Mouse (Mus musculus) limb, embryonic 11.5 days (tissue): ENCODE results near the gene Minos1. TPM values are rescaled to one million over a fixed set of nuclear protein-coding genes. Genes with fewer than 3 reads are reported as not detected.

Source experiments
- ATAC-seq: fragments of 200-750 bp; cut with Nextera tagmentation; 2 replicates; pipeline ENCODE4 v1.8.0; 2017; ENCODE audit warnings: low read depth; ENCODE audit not compliant: insufficient number of reproducible peaks, low FRiP score, low TSS enrichment
- DNase-seq: peaks from one replicate; pipeline ENCODE4 v3.0.0-alpha.2; 2015; ENCODE audit warnings: low spot score
- H3K27ac ChIP-seq: fragments of 300-500 bp; sonication (generic); replicated peaks from 2 replicates; pipeline ENCODE4 v1.5.1; 2014; ENCODE audit warnings: low read depth, mild to moderate bottlenecking, low read length
- H3K27me3 ChIP-seq: fragments of 300-500 bp; sonication (generic); 2 replicates; pipeline ENCODE4 v1.6.1; 2014; ENCODE audit warnings: mild to moderate bottlenecking, low read length, mixed read lengths; ENCODE audit not compliant: control insufficient read depth, insufficient read depth
- H3K36me3 ChIP-seq: fragments of 300-500 bp; sonication (generic); 2 replicates; pipeline ENCODE4 v1.6.1; 2014; ENCODE audit warnings: mild to moderate bottlenecking, low read length, moderate library complexity, mixed read lengths; ENCODE audit not compliant: control insufficient read depth, insufficient read depth
- H3K4me1 ChIP-seq: fragments of 300-500 bp; sonication (generic); 2 replicates; pipeline ENCODE4 v1.6.1; 2014; ENCODE audit warnings: low read length, mixed read lengths; ENCODE audit not compliant: control insufficient read depth, insufficient read depth
- H3K4me2 ChIP-seq: fragments of 300-500 bp; sonication (generic); 2 replicates; pipeline ENCODE4 v1.6.1; 2014; ENCODE audit warnings: low read depth, mild to moderate bottlenecking, moderate library complexity; ENCODE audit not compliant: severe bottlenecking
- H3K4me3 ChIP-seq: fragments of 300-500 bp; sonication (generic); 2 replicates; pipeline ENCODE4 v1.5.1; 2014; ENCODE audit warnings: low read depth, low read length
- H3K9ac ChIP-seq: fragments of 300-500 bp; sonication (generic); 2 replicates; pipeline ENCODE4 v1.6.1; 2014; ENCODE audit warnings: mild to moderate bottlenecking, low read length
- H3K9me3 ChIP-seq: fragments of 300-500 bp; sonication (generic); 2 replicates; pipeline ENCODE4 v1.6.1; 2016; ENCODE audit warnings: low read length; ENCODE audit not compliant: control insufficient read depth
- WGBS: fragments of 180-500 bp; shearing (Covaris S2); extraction: QIAGEN DNeasy Blood & Tissue Kit; methylation state at CpG from one replicate; pipeline ENCODE4 v1.1.7; 2014; 5-methylcytosine and 5-hydroxymethylcytosine counted together
- polyA plus RNA-seq: library from polyadenylated mRNA; unstranded; fragments of >200 nt; fragmentation: Nextera tagmentation; extraction: Ambion mirVana; gene quantifications from 2 replicates; pipeline ENCODE4 v1.2.1, GENCODE M21; 2014

The Minos1 gene
- polyA plus RNA-seq, 1 experiment from 2014 or later = 456 TPM

DNA sequence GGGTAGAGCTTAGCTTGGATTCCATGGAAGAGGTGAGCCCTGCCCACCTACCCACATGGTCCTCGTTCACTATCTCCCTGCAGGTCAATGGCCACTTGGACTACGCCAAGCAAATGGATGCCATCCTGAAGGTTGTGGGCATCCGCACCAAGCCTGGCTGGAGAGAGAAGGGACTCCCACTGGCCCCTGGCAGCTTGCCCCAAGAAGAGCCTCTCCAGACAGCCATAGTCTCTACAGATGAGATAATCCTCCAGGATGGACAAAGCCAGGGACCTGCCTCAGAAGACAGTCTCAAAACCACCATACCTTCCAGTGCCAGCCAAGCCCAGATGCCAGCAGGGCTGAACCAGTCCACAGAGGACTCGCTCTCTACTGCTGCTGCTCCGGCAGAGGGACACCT lies 72.9 kb downstream of the Minos1 start:
- no peak overlapping the region for H3K4me2 ChIP-seq
- H3K4me3 ChIP-seq = no peak overlapping the region
- no peak; the same call in 1 of the 2 replicates for ATAC-seq
- no peaks in the 10 kb centered on the region for H3K27me3 ChIP-seq
- no peak overlapping the region for H3K9ac ChIP-seq
- no peak for DNase-seq
- H3K27ac ChIP-seq = no peak overlapping the region
- no peaks in the 10 kb centered on the region for H3K4me1 ChIP-seq
- no peaks in the 10 kb centered on the region for H3K9me3 ChIP-seq
- 89% methylated on average over 5 of the region's 5 CpGs for WGBS
- H3K36me3 ChIP-seq = no peaks in the 10 kb centered on the region

DNA sequence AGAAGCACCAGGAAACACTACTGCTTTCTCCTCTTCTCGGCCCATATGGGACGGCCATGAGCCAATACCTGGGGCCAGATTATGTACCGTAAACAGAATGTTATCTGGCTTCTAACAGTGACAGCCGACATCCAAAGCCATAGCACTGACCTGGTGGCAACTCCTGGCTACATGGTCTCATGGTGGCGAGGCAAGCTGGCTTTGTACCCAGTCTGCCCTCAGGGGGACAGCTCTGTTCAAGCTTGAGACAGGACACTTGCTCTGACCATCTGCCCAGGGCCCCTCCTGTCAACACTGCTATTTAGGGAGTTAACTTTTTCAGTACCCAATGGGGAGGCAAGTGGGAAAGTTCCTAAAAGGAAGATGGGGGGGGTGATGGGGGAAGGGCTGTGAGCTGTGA lies 73.6 kb downstream of the Minos1 start:
- Histone ChIP-seq H3K27ac (no peak overlapping the region), H3K36me3 (no peaks in the 10 kb centered on the region), H3K4me2 (no peak overlapping the region), H3K27me3 (no peaks in the 10 kb centered on the region), H3K9me3 (no peaks in the 10 kb centered on the region), H3K9ac (no peak overlapping the region), H3K4me1 (no peaks in the 10 kb centered on the region), H3K4me3 (no peak overlapping the region)
- 75% methylated on average over 5 of the region's 5 CpGs for WGBS
- ATAC-seq (no peak), DNase-seq (no peak)

DNA sequence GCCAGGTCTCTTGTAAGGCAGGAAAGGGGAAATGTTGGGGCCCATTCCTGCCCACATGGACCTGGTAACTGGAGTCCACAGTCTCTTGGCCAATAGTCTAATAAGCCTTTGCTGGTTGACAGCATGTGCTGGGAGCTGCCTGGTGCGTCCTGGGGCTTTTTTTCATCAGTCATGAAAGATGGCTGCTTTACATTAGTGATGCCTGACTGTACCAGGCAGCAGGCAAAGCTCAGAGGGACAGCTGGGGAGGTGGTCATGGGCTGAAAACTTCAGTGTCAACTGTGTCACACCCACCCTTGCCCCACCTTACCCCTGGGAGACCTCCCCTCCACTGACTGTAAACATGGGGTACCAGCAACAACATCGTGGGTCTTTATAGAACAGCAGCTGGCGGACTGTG lies 75.2 kb downstream of the Minos1 start:
- no peak for DNase-seq
- H3K27ac ChIP-seq = no peak overlapping the region
- no peak overlapping the region for H3K9ac ChIP-seq
- no peaks in the 10 kb centered on the region for H3K27me3 ChIP-seq
- H3K4me1 ChIP-seq = no peaks in the 10 kb centered on the region
- 77% methylated on average over 3 of the region's 3 CpGs for WGBS
- no peak overlapping the region for H3K4me2 ChIP-seq
- no peak for ATAC-seq
- no peaks in the 10 kb centered on the region for H3K9me3 ChIP-seq
- H3K4me3 ChIP-seq = no peak overlapping the region
- H3K36me3 ChIP-seq = no peaks in the 10 kb centered on the region

DNA sequence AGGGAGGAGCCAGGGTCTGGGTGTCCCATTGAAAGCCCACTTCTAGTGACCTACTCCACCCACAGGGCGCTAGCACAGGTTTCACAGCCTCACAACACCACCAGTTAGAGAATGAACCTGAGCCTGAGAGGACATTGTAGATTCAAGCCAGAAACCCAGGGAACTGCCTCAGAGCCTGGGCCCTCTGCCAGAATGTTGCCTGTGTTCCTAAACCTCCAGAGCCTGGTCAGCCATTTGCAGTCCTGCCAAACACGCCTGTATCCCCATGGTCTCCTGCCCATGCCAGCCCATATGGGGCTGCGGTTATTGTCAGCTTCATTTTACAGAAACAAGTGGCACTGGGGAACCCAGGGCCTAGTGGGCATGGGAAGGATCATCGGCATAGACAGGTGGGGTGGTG lies 75.6 kb downstream of the Minos1 start:
- H3K9me3 ChIP-seq = no peaks in the 10 kb centered on the region
- WGBS = 91% methylated on average over 4 of the region's 4 CpGs
- H3K36me3 ChIP-seq = no peaks in the 10 kb centered on the region
- H3K4me3 ChIP-seq = no peak overlapping the region
- H3K4me2 ChIP-seq = no peak overlapping the region
- ATAC-seq (no peak), DNase-seq (no peak)
- H3K27me3 ChIP-seq = no peaks in the 10 kb centered on the region
- no peak overlapping the region for H3K27ac ChIP-seq
- no peaks in the 10 kb centered on the region for H3K4me1 ChIP-seq
- H3K9ac ChIP-seq = no peak overlapping the region

DNA sequence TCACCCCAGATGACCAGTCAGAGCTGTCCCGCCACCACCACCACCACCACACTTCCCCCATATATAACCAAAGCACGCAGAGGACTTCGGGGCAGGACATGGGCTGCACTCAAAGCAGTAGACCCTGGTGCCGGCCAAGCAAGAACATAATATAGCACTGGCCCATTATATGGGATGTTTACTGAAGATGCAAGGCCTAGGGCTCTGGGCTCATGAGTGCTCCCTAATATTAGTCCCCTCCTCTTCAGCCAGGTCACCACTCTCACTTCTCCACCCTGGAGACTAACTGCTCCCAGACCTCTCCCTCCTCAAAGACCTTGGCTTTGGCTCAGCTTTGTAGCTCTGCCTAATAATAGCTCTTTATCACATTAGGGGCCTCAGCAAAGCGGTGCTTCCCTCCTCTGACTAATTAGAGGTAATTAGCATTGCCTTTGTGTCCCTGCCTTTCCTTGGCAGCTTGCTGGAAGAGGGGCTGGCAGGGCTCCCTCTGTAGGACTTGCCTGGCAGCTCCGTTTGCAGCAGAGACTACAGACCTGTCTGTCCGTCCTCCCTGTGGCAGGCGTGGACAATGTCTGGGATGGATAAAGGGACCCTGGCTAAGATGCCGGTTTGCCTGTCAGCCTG lies 76.5 kb downstream of the Minos1 start:
- Histone ChIP-seq H3K4me1 (no peaks in the 10 kb centered on the region), H3K9ac (no peak overlapping the region), H3K27ac (no peak overlapping the region), H3K4me2 (no peak overlapping the region), H3K36me3 (no peaks in the 10 kb centered on the region), H3K27me3 (no peaks in the 10 kb centered on the region), H3K9me3 (no peaks in the 10 kb centered on the region), H3K4me3 (no peak overlapping the region)
- ATAC-seq (no peak), DNase-seq (no peak)
- 46% methylated on average over 9 of the region's 9 CpGs for WGBS

DNA sequence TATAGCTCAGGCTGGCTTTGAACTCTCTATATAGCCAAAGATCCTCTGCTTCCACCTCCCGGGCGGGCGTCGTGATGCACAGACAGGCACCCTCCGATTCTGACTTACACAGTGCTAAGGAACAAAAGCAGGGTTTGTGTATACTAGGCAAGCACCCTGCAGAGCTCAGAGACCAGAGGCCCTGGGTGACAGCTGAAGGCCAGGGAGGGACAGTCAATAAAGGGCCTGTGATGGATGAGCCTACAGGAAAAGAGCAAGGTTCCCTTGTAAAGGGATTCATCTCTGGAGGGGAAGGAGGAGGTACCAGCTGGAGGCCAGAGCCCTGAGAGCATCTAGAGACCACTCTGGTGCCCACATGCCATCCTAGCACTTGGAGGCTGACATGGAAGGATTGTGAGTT lies 77.5 kb downstream of the Minos1 start:
- no peak overlapping the region for H3K27ac ChIP-seq
- no peak for ATAC-seq

DNA sequence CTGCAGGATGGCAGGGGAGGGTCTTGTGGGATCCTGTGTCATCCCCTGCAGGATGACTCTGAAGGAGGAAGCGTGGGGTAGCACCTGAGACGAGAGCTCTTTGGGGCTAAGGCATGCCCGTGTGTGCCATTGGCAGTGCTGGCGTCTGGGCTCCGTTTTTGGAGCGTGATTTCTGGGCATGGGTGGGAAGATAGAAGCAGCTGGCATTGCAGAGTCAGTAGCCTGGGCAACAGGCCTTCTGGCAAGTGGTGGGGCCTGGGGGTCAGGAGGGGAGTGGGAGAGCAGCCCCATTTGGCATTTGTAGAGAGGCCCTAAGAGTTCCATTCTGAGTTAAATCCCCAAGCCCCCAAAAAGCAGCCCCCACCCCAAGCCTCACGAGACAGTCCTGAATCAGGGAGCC lies 78.1 kb downstream of the Minos1 start:
- H3K36me3 ChIP-seq = no peaks in the 10 kb centered on the region
- no peaks in the 10 kb centered on the region for H3K4me1 ChIP-seq
- H3K27ac ChIP-seq = no peak overlapping the region
- ATAC-seq = no peak
- 76% methylated on average over 7 of the region's 7 CpGs for WGBS
- H3K4me2 ChIP-seq = no peak overlapping the region
- no peak for DNase-seq
- no peaks in the 10 kb centered on the region for H3K9me3 ChIP-seq
- H3K27me3 ChIP-seq = no peaks in the 10 kb centered on the region
- H3K9ac ChIP-seq = no peak overlapping the region
- no peak overlapping the region for H3K4me3 ChIP-seq

More for the DNA sequence above, 77.5 kb downstream of the Minos1 start:
- H3K36me3 ChIP-seq = no peaks in the 10 kb centered on the region
- H3K27me3 ChIP-seq = no peaks in the 10 kb centered on the region
- no peak overlapping the region for H3K9ac ChIP-seq
- no peaks in the 10 kb centered on the region for H3K4me1 ChIP-seq
- H3K4me2 ChIP-seq = no peak overlapping the region
- DNase-seq = no peak
- WGBS = 51% methylated on average over 5 of the region's 5 CpGs
- H3K9me3 ChIP-seq = no peaks in the 10 kb centered on the region
- H3K4me3 ChIP-seq = no peak overlapping the region

Other genes with a start within 250 kb of the Minos1 start
- 3.6 and 3.7 TPM in 2 replicates for gene Otud3, start 217.2 kb downstream of the Minos1 start, polyA plus RNA-seq
- not detected in 2 replicates for gene Rnf186, start 164.0 kb downstream of the Minos1 start, polyA plus RNA-seq
- gene Tmco4, start 158.2 kb downstream of the Minos1 start, polyA plus RNA-seq = 1.0 and 1.4 TPM in 2 replicates
- 0.07 and 0.11 TPM in 2 replicates for gene Htr6, start 55.5 kb downstream of the Minos1 start, polyA plus RNA-seq
- gene Nbl1, start 38.1 kb downstream of the Minos1 start, polyA plus RNA-seq = 51.8 and 53.8 TPM in 2 replicates
- 278 and 307 TPM in 2 replicates for gene Capzb, start 61.8 kb upstream of the Minos1 start, polyA plus RNA-seq
- gene Pqlc2, start 179.6 kb upstream of the Minos1 start, polyA plus RNA-seq = 13.0 and 16.1 TPM in 2 replicates
- gene Akr7a5, start 179.6 kb upstream of the Minos1 start, polyA plus RNA-seq = 121 and 139 TPM in 2 replicates
- 151 and 160 TPM in 2 replicates for gene Mrto4, start 221.5 kb upstream of the Minos1 start, polyA plus RNA-seq
- 15.7 and 23.0 TPM in 2 replicates for gene Emc1, start 221.5 kb upstream of the Minos1 start, polyA plus RNA-seq
- 87.0 and 93.7 TPM in 2 replicates for gene Ubr4, start 221.5 kb upstream of the Minos1 start, polyA plus RNA-seq